Mouse (Mus musculus): ENCODE measurements around the gene Srm. TPM values are rescaled to one million over a fixed set of nuclear protein-coding genes. Genes with fewer than 3 reads are reported as not detected.

Srm gene
- 147 and 162 TPM in 2 replicates for polyA plus RNA-seq (2015; fragmentation: Nextera tagmentation; extraction: Ambion mirVana)

GRCm38 (mm10) chr4:148591171-148591630 lies at the start of gene Srm:
TSS of gene Srm (plus strand) at chr4:148591503.
- ATAC-seq, result peak; percentile 99
- H3K4me2 ChIP-seq (ENCODE audit: low read length), result peak within 1 kb of the TSS; percentile 98
- H3K27ac ChIP-seq (ENCODE audit: low read length), result peak within 1 kb of the TSS; percentile 82
- no peaks in the 10 kb centered on the region for H3K27me3 ChIP-seq (ENCODE audit: control insufficient read depth, insufficient read depth, low read depth, low read length)
- under 1% methylated on average over 32 of the region's 50 CpGs for WGBS
- no peaks in the 10 kb centered on the region for H3K9me3 ChIP-seq (replicated peaks; ENCODE audit: control insufficient read depth, low read length, poor library complexity, severe bottlenecking)
- peaks cover 10% of the 10 kb centered on the region for H3K36me3 ChIP-seq (ENCODE audit: control insufficient read depth, insufficient read depth, low read length)
- peak within 1 kb of the TSS; percentile 90 for H3K9ac ChIP-seq (ENCODE audit: low read depth, low read length)
- H3K4me3 ChIP-seq (ENCODE audit: low read depth, low read length), result peak within 1 kb of the TSS; percentile 90
- peaks cover 16% of the 10 kb centered on the region for H3K4me1 ChIP-seq (ENCODE audit: control insufficient read depth, insufficient read depth, low read length)

GRCm38 (mm10) chr4:148549106-148549505 lies 42.2 kb upstream of the Srm start:
- H3K4me3 ChIP-seq (ENCODE audit: low read depth, low read length), result no peak overlapping the region
- H3K4me1 ChIP-seq (ENCODE audit: control insufficient read depth, insufficient read depth, low read length), result no peaks in the 10 kb centered on the region
- WGBS, result 90% methylated on average over 4 of the region's 4 CpGs
- no peak overlapping the region for H3K27ac ChIP-seq (ENCODE audit: low read length)
- no peak overlapping the region for H3K9ac ChIP-seq (ENCODE audit: low read depth, low read length)
- no peak for ATAC-seq
- H3K4me2 ChIP-seq (ENCODE audit: low read length), result no peak overlapping the region
- no peaks in the 10 kb centered on the region for H3K9me3 ChIP-seq (replicated peaks; ENCODE audit: control insufficient read depth, low read length, poor library complexity, severe bottlenecking)
- H3K36me3 ChIP-seq (ENCODE audit: control insufficient read depth, insufficient read depth, low read length), result peaks cover 74% of the 10 kb centered on the region
- no peaks in the 10 kb centered on the region for H3K27me3 ChIP-seq (ENCODE audit: control insufficient read depth, insufficient read depth, low read depth, low read length)

GRCm38 (mm10) chr4:148557766-148558165 lies 33.5 kb upstream of the Srm start:
- peak overlapping the region; percentile 98 for H3K9ac ChIP-seq (ENCODE audit: low read depth, low read length)
- no peaks in the 10 kb centered on the region for H3K9me3 ChIP-seq (replicated peaks; ENCODE audit: control insufficient read depth, low read length, poor library complexity, severe bottlenecking)
- peak; percentile 52 for ATAC-seq
- H3K4me3 ChIP-seq (ENCODE audit: low read depth, low read length), result peak overlapping the region; percentile 80
- peak overlapping the region; percentile 98 for H3K27ac ChIP-seq (ENCODE audit: low read length)
- no peaks in the 10 kb centered on the region for H3K27me3 ChIP-seq (ENCODE audit: control insufficient read depth, insufficient read depth, low read depth, low read length)
- WGBS, result 36% methylated on average over 6 of the region's 6 CpGs
- peaks cover 31% of the 10 kb centered on the region for H3K36me3 ChIP-seq (ENCODE audit: control insufficient read depth, insufficient read depth, low read length)
- peak overlapping the region; percentile 60 for H3K4me2 ChIP-seq (ENCODE audit: low read length)
- H3K4me1 ChIP-seq (ENCODE audit: control insufficient read depth, insufficient read depth, low read length), result peaks cover 5% of the 10 kb centered on the region

- H3K36me3 ChIP-seq (ENCODE audit: control insufficient read depth, insufficient read depth, low read length), result peaks cover 32% of the 10 kb centered on the region
- 0% methylated on average over 61 of the region's 63 CpGs for WGBS
Measured at GRCm38 (mm10) chr4:148558297-148559000, 32.9 kb upstream of the Srm start, which contains the start of gene Exosc10. TSS of gene Exosc10 (plus strand) at chr4:148558429.

GRCm38 (mm10) chr4:148562676-148563075 lies 28.6 kb upstream of the Srm start:
- Histone ChIP-seq H3K4me1 (ENCODE audit: control insufficient read depth, insufficient read depth, low read length) (peaks cover 5% of the 10 kb centered on the region), H3K4me2 (ENCODE audit: low read length) (no peak overlapping the region), H3K36me3 (ENCODE audit: control insufficient read depth, insufficient read depth, low read length) (peaks cover 57% of the 10 kb centered on the region), H3K27me3 (ENCODE audit: control insufficient read depth, insufficient read depth, low read depth, low read length) (no peaks in the 10 kb centered on the region), H3K4me3 (ENCODE audit: low read depth, low read length) (no peak overlapping the region), H3K9me3 (replicated peaks; ENCODE audit: control insufficient read depth, low read length, poor library complexity, severe bottlenecking) (no peaks in the 10 kb centered on the region), H3K27ac (ENCODE audit: low read length) (no peak overlapping the region), H3K9ac (ENCODE audit: low read depth, low read length) (no peak overlapping the region)
- no peak for ATAC-seq
- WGBS, result 95% methylated on average over 17 of the region's 17 CpGs

More at GRCm38 (mm10) chr4:148558297-148559000, 32.9 kb upstream of the Srm start, which contains the start of gene Exosc10:
- H3K4me2 ChIP-seq (ENCODE audit: low read length), result peak within 1 kb of the TSS; percentile 60
- peak within 1 kb of the TSS; percentile 80 for H3K4me3 ChIP-seq (ENCODE audit: low read depth, low read length)
- ATAC-seq, result peak; percentile 95
- H3K4me1 ChIP-seq (ENCODE audit: control insufficient read depth, insufficient read depth, low read length), result peaks cover 5% of the 10 kb centered on the region
- peak within 1 kb of the TSS; percentile 98 for H3K9ac ChIP-seq (ENCODE audit: low read depth, low read length)
- no peaks in the 10 kb centered on the region for H3K9me3 ChIP-seq (replicated peaks; ENCODE audit: control insufficient read depth, low read length, poor library complexity, severe bottlenecking)
- no peaks in the 10 kb centered on the region for H3K27me3 ChIP-seq (ENCODE audit: control insufficient read depth, insufficient read depth, low read depth, low read length)
- H3K27ac ChIP-seq (ENCODE audit: low read length), result peak within 1 kb of the TSS; percentile 98

GRCm38 (mm10) chr4:148563595-148563994 lies 27.7 kb upstream of the Srm start:
- ATAC-seq, result no peak
- peaks cover 5% of the 10 kb centered on the region for H3K4me1 ChIP-seq (ENCODE audit: control insufficient read depth, insufficient read depth, low read length)
- WGBS, result 96% methylated on average over 12 of the region's 12 CpGs

GRCm38 (mm10) chr4:148570138-148570537 lies 21.2 kb upstream of the Srm start:
- 91% methylated on average over 10 of the region's 10 CpGs for WGBS
- no peak for ATAC-seq
- H3K4me3 ChIP-seq (ENCODE audit: low read depth, low read length), result no peak overlapping the region
- H3K27ac ChIP-seq (ENCODE audit: low read length), result no peak overlapping the region
- H3K9ac ChIP-seq (ENCODE audit: low read depth, low read length), result no peak overlapping the region
- no peaks in the 10 kb centered on the region for H3K9me3 ChIP-seq (replicated peaks; ENCODE audit: control insufficient read depth, low read length, poor library complexity, severe bottlenecking)
- no peaks in the 10 kb centered on the region for H3K27me3 ChIP-seq (ENCODE audit: control insufficient read depth, insufficient read depth, low read depth, low read length)
- no peaks in the 10 kb centered on the region for H3K4me1 ChIP-seq (ENCODE audit: control insufficient read depth, insufficient read depth, low read length)
- no peak overlapping the region for H3K4me2 ChIP-seq (ENCODE audit: low read length)
- peaks cover 79% of the 10 kb centered on the region for H3K36me3 ChIP-seq (ENCODE audit: control insufficient read depth, insufficient read depth, low read length)

More at GRCm38 (mm10) chr4:148563595-148563994, 27.7 kb upstream of the Srm start:
- Histone ChIP-seq H3K9me3 (replicated peaks; ENCODE audit: control insufficient read depth, low read length, poor library complexity, severe bottlenecking) (no peaks in the 10 kb centered on the region), H3K4me3 (ENCODE audit: low read depth, low read length) (no peak overlapping the region), H3K27ac (ENCODE audit: low read length) (no peak overlapping the region), H3K36me3 (ENCODE audit: control insufficient read depth, insufficient read depth, low read length) (peaks cover 66% of the 10 kb centered on the region), H3K9ac (ENCODE audit: low read depth, low read length) (no peak overlapping the region), H3K4me2 (ENCODE audit: low read length) (no peak overlapping the region), H3K27me3 (ENCODE audit: control insufficient read depth, insufficient read depth, low read depth, low read length) (no peaks in the 10 kb centered on the region)

DNA sequence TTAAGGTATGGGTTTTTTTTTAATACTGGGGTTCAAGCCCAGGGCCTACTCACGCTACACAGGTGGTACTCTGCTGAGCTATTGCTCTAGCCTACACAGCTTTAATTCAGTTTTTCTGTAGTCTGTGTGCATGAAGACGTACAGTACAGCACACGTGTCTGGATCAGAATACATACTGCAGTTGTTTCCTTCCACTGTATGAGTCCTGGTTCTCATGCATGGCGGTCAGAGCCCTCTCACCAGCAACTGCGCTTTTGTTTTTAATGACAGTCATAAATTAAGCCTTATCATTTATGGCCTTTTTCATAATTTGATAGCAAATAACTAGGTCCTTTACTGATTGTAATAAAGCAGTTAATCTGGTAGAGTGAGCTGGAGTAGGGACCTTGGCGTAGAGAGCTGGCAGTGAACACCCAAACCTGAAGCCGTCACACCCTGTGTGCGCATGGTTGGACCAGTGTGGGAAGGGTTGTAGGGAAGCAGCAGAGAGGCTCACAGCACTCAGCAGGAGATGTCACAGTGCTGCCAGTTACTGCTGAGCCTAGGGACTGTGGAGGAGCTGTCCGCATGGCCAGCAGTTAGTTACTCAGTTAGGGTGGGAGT lies 20.5 kb upstream of the Srm start:
- no peaks in the 10 kb centered on the region for H3K4me1 ChIP-seq (ENCODE audit: control insufficient read depth, insufficient read depth, low read length)
- ATAC-seq, result no peak
- no peak overlapping the region for H3K27ac ChIP-seq (ENCODE audit: low read length)
- peaks cover 81% of the 10 kb centered on the region for H3K36me3 ChIP-seq (ENCODE audit: control insufficient read depth, insufficient read depth, low read length)
- no peak overlapping the region for H3K4me3 ChIP-seq (ENCODE audit: low read depth, low read length)
- no peaks in the 10 kb centered on the region for H3K9me3 ChIP-seq (replicated peaks; ENCODE audit: control insufficient read depth, low read length, poor library complexity, severe bottlenecking)
- WGBS, result 96% methylated on average over 9 of the region's 9 CpGs
- H3K27me3 ChIP-seq (ENCODE audit: control insufficient read depth, insufficient read depth, low read depth, low read length), result no peaks in the 10 kb centered on the region
- H3K4me2 ChIP-seq (ENCODE audit: low read length), result no peak overlapping the region
- no peak overlapping the region for H3K9ac ChIP-seq (ENCODE audit: low read depth, low read length)

DNA sequence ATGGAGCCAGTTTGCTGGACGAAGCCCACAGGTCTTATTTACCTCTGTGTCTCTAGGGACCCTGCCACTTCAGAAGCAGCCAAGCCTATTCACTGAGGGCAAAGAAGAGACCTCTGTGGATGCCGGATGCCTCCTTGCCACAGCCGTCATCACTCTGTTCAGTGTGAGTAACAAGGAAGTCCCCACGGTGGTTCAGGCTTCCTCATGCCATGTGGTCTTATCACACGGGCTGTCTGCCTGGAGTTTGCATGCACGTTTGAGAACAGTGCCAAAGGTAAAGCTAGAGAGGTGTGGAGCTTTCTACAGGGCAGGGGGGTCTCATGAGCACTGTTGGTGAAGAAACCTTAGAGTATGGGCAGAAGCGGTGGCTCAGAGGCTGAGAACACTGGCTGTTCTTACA lies 18.1 kb upstream of the Srm start:
- H3K4me2 ChIP-seq (ENCODE audit: low read length), result no peak overlapping the region
- H3K27ac ChIP-seq (ENCODE audit: low read length), result no peak overlapping the region
- no peak overlapping the region for H3K9ac ChIP-seq (ENCODE audit: low read depth, low read length)
- H3K4me1 ChIP-seq (ENCODE audit: control insufficient read depth, insufficient read depth, low read length), result no peaks in the 10 kb centered on the region
- H3K27me3 ChIP-seq (ENCODE audit: control insufficient read depth, insufficient read depth, low read depth, low read length), result no peaks in the 10 kb centered on the region
- no peak for ATAC-seq
- H3K36me3 ChIP-seq (ENCODE audit: control insufficient read depth, insufficient read depth, low read length), result peaks cover 76% of the 10 kb centered on the region
- H3K4me3 ChIP-seq (ENCODE audit: low read depth, low read length), result no peak overlapping the region
- no peaks in the 10 kb centered on the region for H3K9me3 ChIP-seq (replicated peaks; ENCODE audit: control insufficient read depth, low read length, poor library complexity, severe bottlenecking)
- 95% methylated on average over 7 of the region's 7 CpGs for WGBS
